Mouse (Mus musculus): ENCODE measurements around the gene Ninj2.
A peak's percentile ranks its signal among the peaks of the same experiment; 100 is the strongest.

Gene Ninj2

GRCm38 (mm10) chr6:120179044-120179755 lies 86.0 kb downstream of the Ninj2 start:
- no peak for DNase-seq (ENCODE audit: low spot score)

- DNase-seq (ENCODE audit: low spot score), result no peak
Measured at GRCm38 (mm10) chr6:120179756-120180206, 86.6 kb downstream of the Ninj2 start.

DNA sequence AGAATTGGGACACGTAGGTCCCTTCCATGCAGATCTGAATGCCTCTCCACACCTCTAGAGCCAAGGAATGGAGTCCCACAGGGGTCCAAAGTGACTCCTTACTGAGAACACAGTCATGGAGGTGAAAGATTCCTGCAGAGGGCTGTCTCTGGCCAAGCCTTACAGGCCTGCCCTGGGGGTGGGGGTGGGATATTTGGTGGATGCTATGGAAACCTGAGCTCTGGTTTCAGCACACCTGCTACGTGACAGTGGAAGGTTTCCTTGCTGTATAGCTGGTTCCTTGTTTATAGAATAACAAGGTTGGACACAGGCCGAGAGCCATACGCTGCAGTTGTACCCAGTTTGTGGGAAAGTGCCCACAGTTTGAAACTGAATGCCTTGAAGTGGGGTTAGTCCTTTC lies 87.3 kb downstream of the Ninj2 start:
- no peak for DNase-seq (ENCODE audit: low spot score)

- DNase-seq (ENCODE audit: low spot score), result no peak
Measured at GRCm38 (mm10) chr6:120182160-120182559, 89.0 kb downstream of the Ninj2 start.

DNA sequence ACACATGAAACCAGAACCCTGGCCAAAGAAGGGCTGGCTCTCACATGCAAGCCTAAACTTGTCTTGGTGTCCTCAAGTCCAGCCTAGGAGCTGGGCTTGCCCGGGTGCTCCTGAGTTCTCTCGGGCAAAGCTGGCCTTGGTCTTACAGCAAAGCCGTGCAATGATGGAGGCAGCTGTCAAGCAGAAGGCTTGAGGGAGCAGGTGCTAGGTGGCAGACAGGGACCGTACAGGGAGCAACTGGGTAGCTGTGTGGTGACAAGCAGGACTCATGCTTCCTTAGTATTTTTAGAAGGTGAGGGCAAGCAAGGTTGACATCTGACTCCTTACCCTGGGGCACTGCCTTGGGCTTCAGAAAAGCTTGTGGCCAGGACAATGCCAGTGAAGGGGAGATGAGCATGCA lies 90.6 kb downstream of the Ninj2 start:
- DNase-seq (ENCODE audit: low spot score), result no peak

- no peak for DNase-seq (ENCODE audit: low spot score)
Measured at GRCm38 (mm10) chr6:120185012-120185730, 92.0 kb downstream of the Ninj2 start.

DNA sequence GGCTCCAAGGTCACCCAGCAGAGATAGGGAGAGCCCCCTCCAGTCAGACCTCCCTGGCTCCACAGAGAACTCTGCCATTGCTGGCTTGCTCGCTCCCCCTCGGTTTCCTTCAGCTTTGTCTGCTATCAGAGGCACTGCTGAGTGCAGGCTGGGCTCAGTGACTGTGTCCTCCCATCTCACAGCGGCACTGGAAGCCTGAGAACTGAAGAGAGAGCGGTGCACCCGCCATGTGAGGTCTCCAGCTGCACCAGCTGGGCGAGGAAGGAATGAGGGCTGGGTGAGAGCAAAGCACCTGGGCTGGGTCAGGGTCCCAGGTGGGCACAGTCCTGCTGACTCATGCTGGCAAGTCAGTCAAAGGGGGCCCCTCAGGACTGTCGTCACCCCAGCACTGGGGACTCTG lies 92.6 kb downstream of the Ninj2 start:
- no peak for DNase-seq (ENCODE audit: low spot score)

GRCm38 (mm10) chr6:120186594-120186993 lies 93.4 kb downstream of the Ninj2 start:
- DNase-seq (ENCODE audit: low spot score), result no peak

GRCm38 (mm10) chr6:120187587-120188176 lies 94.5 kb downstream of the Ninj2 start:
- peak; percentile 56 for DNase-seq (ENCODE audit: low spot score)

DNA sequence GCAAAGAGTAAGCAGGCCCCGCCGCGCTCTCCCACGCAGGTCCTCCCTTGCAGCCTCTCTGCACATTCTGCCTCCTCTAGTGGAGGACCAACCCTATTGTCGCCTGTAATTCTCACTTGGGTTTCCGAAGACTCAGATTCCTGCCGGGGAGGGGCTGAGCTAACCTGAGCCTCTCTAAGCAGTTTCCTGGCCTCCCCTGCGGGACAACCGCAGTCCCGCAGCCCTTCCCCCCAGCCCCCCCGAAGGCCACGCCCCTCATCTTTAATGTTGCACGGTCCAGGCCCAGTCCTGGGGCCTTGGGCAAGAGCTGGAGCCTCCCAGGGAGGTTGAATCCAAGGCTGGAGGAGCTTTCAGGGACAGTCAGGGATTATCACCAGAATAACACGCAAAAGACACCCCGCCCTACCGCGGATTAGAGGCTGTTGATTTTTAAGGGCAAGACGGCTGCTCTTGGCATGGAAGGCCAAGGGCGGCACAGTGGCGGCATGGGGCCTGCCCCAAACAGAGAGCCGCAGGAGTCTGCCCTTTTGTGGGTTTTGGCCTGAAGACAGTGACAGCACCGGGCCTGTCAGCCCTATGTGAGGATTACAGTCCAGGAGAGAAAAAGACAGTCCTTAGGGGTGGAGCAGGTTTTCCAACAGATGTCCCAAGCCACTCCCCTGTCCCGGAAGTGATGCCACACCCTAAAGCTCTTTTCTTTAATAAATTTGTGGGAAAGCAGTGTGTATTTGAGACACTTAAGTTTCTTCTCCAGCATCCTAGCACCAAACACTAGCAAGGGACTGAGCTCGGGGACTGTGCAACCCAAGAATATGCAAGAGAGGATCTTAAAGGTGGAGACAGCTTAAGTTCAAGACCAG lies 95.5 kb downstream of the Ninj2 start:
- DNase-seq (ENCODE audit: low spot score), result peak; percentile 32

DNA sequence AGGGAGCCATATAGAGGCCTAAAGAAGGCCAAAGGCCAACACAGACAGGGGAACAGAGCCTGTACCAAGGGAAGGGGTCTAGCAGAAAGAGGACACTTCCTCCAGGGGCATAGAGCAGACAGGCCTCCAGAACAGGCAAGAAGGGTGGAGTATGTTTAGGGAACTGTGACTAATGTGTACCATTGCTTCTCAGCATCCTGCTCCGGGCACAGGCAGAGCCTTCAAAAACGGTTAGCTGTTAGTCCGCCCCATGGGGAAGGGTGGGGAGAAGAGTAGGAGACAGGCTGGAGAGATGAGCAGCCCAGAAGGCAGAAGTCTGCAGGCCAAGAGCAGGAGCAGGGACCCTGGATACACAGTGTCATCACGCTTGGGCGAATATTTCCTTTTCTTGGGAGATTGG lies 96.1 kb downstream of the Ninj2 start:
- DNase-seq (ENCODE audit: low spot score), result no peak

DNA sequence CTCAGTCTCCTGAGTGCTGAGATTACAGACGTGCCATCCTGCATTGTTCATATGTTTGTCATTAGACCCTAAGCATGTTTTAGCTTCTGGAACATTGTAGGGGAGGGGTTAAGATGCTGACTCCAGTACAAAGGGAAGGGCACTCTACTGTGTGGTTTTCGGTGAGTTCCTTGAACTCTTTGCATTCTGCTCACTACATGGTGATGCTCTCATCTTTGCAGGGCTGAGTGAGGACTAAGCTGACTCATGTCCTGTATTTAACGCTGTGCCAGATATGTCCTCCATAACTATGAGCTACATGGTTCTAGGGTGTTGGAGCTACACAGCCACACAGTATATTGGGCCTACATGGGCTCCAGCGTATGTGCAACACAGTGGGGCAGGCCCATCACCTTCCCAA lies 97.2 kb downstream of the Ninj2 start:
- no peak for DNase-seq (ENCODE audit: low spot score)

DNA sequence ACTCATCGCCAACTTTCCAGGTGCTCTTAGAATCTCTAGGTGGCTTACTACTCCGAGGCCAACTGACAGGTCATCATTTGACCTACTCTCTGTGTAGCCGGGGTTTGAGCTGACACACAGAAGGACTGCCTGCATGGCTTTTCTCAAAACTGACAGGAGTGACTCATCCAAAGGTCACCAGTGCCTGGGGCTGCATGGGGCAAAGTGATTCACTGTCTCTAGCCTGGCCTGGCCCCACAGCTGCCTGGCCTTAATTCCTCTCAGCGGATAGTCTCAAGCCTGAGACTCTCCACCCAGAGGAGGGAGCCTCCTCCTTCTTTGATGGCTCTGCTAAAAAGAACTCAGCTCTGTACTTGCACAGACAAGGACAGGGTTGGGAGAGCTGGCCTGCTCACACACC lies 97.8 kb downstream of the Ninj2 start:
- DNase-seq (ENCODE audit: low spot score), result no peak

- no peak for DNase-seq (ENCODE audit: low spot score)
Measured at GRCm38 (mm10) chr6:120191396-120192170, 98.4 kb downstream of the Ninj2 start.

- no peak for DNase-seq (ENCODE audit: low spot score)
Measured at GRCm38 (mm10) chr6:120192211-120192870, 99.2 kb downstream of the Ninj2 start.

DNA sequence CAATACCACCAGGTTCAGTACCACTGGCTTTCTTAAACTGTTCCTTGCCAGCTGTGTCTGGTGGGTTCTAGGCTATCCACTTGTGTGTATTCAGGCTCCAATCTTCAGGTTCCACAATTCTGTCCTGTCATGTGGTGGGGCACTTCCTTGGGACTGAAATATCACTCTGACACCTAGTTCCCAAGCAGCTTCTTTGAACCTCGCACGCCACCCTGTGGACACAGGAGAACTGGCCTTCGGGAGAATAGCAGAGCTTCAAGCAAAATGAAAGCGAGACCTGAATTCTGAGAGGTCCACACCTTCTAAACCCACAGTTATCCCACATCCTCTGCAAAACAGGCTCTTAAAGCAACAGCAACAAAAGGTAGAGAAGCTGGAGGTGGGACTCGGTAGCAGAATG lies 100.0 kb downstream of the Ninj2 start:
- peak; percentile 79 for DNase-seq (ENCODE audit: low spot score)

DNA sequence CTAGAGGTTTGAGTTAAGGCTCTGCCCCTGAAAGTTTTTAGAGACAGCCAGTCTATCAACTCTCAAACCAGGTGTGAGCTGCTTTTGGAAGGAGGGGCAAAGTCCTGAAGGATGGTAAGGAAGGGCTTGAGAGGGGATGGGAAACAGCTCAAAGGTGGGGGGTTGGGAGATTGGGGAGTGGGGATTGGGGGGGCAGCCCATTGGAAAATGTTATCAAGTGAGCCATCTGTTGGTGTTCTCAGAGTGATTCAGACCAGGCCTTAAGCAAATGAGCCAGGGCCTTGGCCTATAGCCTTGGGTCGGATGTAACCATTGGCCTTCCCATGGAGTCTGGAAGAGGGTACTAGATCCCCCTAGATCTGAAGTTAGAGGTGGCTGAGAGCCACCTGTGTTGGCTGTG lies 100.6 kb downstream of the Ninj2 start:
- no peak for DNase-seq (ENCODE audit: low spot score)

DNA sequence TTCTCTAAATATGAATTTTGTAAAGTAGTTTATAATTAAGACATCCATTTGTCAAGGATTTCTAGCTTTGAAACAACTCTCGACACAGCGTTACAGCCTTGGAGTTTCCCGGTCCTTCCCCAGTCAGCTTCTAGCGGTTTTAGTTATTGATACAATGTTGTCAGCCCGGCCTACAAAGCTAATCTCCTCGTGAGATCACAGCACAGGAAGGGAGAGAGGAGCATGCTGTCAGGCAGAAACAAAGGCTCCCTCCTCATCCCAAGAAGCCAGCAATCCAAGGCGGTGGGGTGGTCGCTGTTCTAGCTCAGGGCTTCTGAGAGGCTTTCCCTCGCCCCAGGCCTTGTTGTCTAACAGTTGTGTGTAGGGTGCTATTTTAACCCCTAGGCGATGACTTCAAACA lies 101.2 kb downstream of the Ninj2 start:
- DNase-seq (ENCODE audit: low spot score), result no peak

GRCm38 (mm10) chr6:120194963-120195362 lies 101.8 kb downstream of the Ninj2 start:
- DNase-seq (ENCODE audit: low spot score), result no peak

DNA sequence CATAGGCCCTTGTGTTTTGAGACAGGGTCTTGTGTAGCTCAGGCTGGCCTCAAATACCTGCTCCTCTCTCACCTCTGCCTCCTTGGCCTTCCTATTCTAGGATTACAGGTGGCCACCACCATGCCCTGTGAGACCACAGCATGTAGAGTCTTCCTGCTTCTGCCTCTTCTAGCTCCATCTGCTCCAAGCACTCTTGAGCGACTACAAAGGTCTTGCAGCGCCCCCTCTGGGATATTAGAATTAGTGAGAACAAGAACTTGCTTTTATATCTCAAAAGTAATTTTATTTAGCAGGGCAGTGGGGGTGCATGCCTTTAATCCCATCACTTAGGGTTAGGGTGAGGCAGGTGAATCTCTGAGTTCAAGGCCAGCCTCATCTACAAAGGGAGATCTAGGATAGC lies 103.7 kb downstream of the Ninj2 start:
- no peak for DNase-seq (ENCODE audit: low spot score)

GRCm38 (mm10) chr6:120197964-120198363 lies 104.8 kb downstream of the Ninj2 start:
- peak; percentile 73 for DNase-seq (ENCODE audit: low spot score)

All from spleen, adult 12 weeks (tissue).